Mouse (Mus musculus): Measurements from ENCODE around the gene Thegl.

DNA sequence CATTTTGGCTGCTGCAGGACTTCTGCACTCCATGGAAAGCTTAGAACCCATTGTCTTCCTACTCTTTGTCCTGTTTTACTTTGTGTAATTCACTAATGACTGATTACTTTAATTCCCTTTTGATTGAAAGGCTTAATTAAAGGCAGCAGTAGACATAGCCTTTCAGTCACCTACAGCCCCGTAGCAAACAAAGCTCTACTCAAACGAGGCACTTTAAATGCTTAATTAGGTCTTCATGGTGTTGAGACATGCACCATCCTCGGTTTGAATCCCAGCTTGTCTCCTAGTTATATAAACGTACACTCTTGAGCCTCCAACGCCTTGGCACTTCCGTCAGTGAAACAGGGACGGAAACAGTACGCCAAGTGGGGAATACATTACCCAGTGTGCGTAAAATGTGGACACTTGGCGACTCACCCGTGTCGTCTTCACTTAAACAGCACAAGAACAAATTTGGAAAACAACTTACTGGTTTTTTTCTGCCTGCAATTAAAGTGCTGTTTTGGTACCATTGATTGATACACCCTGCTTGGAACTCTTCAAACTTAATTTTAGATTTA lies 41.1 kb downstream of the Thegl start:
- no peak for TF ChIP-seq FLI1 (IDR thresholded peaks at IDR 0.05; ENCODE audit: low read length)
- TF ChIP-seq GATA1 (IDR thresholded peaks at IDR 0.05; ENCODE audit: borderline replicate concordance, low read length): no peak

All from megakaryocyte, embryonic 14.5 days (primary cell).